Mouse (Mus musculus) testis, adult 2 months (tissue): ENCODE data around the gene Chek1.
A peak's percentile ranks its signal among the peaks of the same experiment; 100 is the strongest.

Source experiments
- CTCF ChIP-seq: fragments of 200-500 bp; IDR thresholded peaks from 2 replicates; pipeline ENCODE4 v1.5.1; 2012; ENCODE audit warnings: low read depth, mild to moderate bottlenecking, inconsistent platforms, low read length, moderate library complexity; ENCODE audit not compliant: control insufficient read depth, insufficient read depth, insufficient replicate concordance
- POLR2A ChIP-seq: fragments of 200-500 bp; IDR thresholded peaks from 2 replicates; pipeline ENCODE4 v1.6.1; 2012; ENCODE audit warnings: low read depth, mild to moderate bottlenecking, inconsistent platforms, low read length, moderate library complexity; ENCODE audit not compliant: control insufficient read depth

- TF ChIP-seq CTCF = peak; percentile 6; the same call in 1 of the 2 replicates
- TF ChIP-seq POLR2A = no peak
Observed at GRCm38 (mm10) chr9:36687329-36687728, 39.5 kb downstream of the Chek1 start.
